Mouse (Mus musculus) lung, postnatal 10 days (tissue): Measurements from ENCODE around the gene Maml3.

ENCODE experiments used
- DNase-seq: peaks from one replicate; pipeline ENCODE4 v3.0.0; 2021

Gene Maml3

GRCm38 (mm10) chr3:51999671-52000437, 105.0 kb downstream of the Maml3 start:
- peak; percentile 84 for DNase-seq

- DNase-seq: no peak
Measured at GRCm38 (mm10) chr3:51998511-51999399, 106.1 kb downstream of the Maml3 start.

- DNase-seq: no peak
Measured at GRCm38 (mm10) chr3:51997616-51998015, 107.3 kb downstream of the Maml3 start.

- no peak for DNase-seq
Measured at GRCm38 (mm10) chr3:51986507-51986906, 118.4 kb downstream of the Maml3 start.

- DNase-seq: no peak
Measured at GRCm38 (mm10) chr3:51981496-51981895, 123.4 kb downstream of the Maml3 start.

- DNase-seq: no peak
Measured at GRCm38 (mm10) chr3:51977654-51978352, 127.1 kb downstream of the Maml3 start.

- no peak for DNase-seq
Measured at GRCm38 (mm10) chr3:51974601-51975000, 130.3 kb downstream of the Maml3 start.

- DNase-seq: no peak
Measured at GRCm38 (mm10) chr3:51974153-51974552, 130.7 kb downstream of the Maml3 start.

- no peak for DNase-seq
Measured at GRCm38 (mm10) chr3:51972576-51972975, 132.3 kb downstream of the Maml3 start.

GRCm38 (mm10) chr3:51970489-51970888, 134.4 kb downstream of the Maml3 start:
- no peak for DNase-seq

- DNase-seq: no peak
Measured at GRCm38 (mm10) chr3:51969451-51969850, 135.4 kb downstream of the Maml3 start.

GRCm38 (mm10) chr3:51965841-51966240, 139.0 kb downstream of the Maml3 start:
- DNase-seq: no peak

- no peak for DNase-seq
Measured at GRCm38 (mm10) chr3:51965436-51965835, 139.4 kb downstream of the Maml3 start.

- no peak for DNase-seq
Measured at GRCm38 (mm10) chr3:51965008-51965407, 139.9 kb downstream of the Maml3 start.

- DNase-seq: no peak
Measured at GRCm38 (mm10) chr3:51963891-51964593, 140.8 kb downstream of the Maml3 start.

- no peak for DNase-seq
Measured at GRCm38 (mm10) chr3:51963151-51963791, 141.6 kb downstream of the Maml3 start.

- peak; percentile 57 for DNase-seq
Measured at GRCm38 (mm10) chr3:51958751-51959150, 146.1 kb downstream of the Maml3 start.

- DNase-seq: peak; percentile 55
Measured at GRCm38 (mm10) chr3:51954441-51954840, 150.4 kb downstream of the Maml3 start.

- no peak for DNase-seq
Measured at GRCm38 (mm10) chr3:51953927-51954326, 150.9 kb downstream of the Maml3 start.

GRCm38 (mm10) chr3:51952728-51953623, 151.9 kb downstream of the Maml3 start:
- no peak for DNase-seq

GRCm38 (mm10) chr3:51952267-51952666, 152.6 kb downstream of the Maml3 start:
- DNase-seq: no peak
